Mouse (Mus musculus) adrenal gland, adult 8-10 months (tissue): ENCODE results near the gene Ivd. TPM values are rescaled to one million over a fixed set of nuclear protein-coding genes. Genes with fewer than 3 reads are reported as not detected.

Experiments
- DNase-seq: peaks from one replicate; pipeline ENCODE4 v3.0.0; 2022
- total RNA-seq, 4 experiments: library from RNA; stranded (reverse); gene quantifications; 2 replicates each; pipeline ENCODE4 v1.2.4; 2022

Ivd gene
- 100 to 1,000 TPM; 250 to 438 (median 309) TPM for total RNA-seq

DNA sequence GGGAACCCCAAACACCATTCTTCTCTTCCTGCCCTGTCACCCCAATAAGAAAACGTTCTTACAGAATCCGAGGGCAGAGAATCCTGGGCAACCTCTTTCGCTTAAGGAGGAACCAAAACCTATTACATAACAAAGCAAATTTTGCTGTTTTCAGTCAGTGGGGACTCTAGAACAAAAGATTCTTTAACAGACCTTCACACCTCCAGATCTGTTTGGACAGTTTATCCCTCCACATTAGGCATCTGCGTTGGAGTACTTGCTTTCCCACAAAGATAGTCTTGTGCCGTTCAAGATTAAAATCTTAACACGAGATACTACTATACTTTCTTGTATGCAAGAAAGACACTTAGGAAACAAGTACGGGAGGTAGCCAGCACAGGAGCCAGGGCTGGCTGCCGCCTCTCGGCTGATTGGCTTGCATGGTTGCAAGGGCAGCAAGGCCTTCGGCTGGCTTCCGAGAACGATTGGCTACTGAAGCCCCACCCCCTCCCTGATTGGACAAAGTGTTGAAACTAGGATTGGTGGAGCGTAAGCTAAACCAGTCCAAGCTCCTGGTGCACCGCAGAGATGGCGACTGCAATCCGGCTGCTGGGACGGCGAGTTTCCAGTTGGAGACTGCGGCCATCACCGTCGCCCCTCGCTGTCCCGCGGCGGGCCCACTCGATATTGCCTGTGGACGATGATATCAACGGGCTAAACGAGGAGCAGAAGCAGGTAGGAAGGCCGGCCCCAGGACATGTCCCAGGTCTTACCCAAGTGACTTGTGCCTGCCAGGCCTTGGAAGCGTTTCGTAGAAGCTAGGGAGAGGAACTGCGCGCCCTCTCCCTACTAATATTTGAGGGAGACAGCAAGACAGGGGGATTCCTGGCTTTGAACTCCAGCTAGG lies at the start of gene Ivd:
Ivd (plus strand) TSS at position 501 of the 886 bp plus-strand sequence.
- DNase-seq, result peak; percentile 92

DNA sequence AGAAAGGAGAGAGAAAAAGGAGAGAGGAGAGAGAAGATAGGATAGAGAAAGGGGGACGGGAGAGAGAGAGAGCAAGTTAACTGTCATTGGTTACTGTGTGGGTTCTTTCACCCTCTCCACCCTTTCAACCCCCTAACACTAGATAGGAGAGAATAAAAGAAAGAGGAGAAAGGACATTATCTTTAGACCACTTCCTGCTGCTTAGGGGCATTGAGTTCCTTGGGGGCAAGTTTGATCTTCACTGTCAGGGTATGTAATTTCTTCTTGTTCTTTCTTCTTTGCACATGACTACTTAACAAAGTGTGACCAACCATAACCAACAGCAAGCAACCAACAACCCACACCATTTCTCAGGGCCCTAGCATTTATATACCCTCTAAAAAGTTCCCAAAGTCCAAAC lies 49.0 kb upstream of the Ivd start:
- DNase-seq, result no peak

DNA sequence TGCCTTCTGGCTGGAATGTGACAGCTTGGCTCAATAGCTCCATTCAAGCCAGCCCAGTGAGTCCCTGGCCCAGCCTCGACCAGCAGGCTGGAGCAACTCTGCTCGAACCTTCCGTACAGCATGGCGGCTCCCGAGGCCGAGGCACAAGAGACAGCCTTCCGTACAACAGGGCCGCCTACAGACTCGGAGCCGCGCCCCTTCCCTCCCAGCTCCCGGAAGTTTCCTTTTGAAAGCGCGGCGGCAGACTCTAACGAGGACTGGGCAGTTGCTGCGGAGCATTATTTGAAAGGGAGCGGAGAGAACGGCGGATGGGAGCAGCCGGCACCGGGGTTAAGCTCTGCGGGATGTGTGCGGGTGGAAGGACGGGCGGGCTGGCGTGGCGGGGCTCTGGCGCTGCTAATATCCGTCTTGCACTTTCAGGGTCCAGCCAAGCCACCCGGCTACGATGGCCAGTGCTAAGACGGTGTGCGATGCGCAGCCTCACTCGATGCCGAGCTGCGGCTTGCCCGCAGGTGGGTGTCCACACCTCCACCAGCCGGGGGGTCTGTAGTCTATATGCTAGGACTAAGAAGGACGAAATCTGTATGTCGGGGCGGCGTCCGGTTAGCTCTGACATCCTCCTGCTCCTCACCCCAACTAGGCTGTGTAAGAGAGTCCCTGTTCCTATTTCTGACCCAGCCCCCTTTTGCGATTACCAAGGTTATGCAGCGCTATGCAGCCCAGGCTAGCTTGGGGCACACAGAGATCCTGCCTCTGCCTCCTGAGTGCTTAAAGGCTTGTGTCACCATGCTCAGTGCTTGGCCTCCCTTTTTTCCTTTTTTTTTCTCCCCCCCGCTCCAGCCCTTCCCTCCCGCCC lies 47.5 kb upstream of the Ivd start, which contains the start of gene Knstrn:
Knstrn (plus strand) TSS at position 23 of the 856 bp plus-strand sequence.
- DNase-seq, result peak; percentile 85

DNA sequence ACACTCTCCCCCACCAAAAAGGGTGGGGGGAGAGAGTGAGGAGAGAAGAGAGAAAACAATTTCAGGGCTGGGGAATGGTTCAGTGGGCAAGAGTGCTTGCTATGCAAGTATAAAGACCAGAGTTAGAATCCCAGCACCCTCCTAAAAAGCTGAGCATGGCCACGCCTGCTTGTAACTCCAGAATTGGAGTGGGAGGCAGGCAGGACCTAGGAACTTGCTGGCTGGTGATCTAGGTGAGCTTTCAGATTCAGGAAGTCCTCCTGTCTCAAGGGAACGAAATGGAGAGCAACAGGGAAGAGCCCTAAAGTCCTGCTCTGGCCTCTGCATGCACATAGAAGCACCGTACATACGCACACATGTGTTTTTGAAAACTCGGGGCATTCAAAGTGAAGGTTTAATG lies 39.0 kb upstream of the Ivd start:
- DNase-seq, result no peak

DNA sequence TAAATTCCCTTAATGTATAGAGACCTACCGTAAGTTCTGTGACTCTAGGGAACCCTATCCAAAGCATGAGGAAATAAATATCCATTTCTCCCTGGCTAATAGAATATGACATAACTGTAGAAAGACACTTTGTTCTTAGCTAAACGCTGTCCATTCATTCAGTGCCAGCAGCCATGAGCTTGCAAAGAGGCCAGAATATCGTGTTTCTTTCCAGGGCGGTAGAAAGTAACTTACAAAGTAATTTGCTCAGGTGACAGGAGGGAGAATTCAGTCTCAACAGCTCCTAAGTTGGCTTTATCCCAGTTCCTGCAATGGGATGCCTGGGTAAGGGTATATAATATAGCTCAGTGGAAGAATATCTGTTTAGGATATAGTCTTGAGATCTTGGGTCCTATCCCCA lies 37.4 kb upstream of the Ivd start:
- DNase-seq, result no peak

DNA sequence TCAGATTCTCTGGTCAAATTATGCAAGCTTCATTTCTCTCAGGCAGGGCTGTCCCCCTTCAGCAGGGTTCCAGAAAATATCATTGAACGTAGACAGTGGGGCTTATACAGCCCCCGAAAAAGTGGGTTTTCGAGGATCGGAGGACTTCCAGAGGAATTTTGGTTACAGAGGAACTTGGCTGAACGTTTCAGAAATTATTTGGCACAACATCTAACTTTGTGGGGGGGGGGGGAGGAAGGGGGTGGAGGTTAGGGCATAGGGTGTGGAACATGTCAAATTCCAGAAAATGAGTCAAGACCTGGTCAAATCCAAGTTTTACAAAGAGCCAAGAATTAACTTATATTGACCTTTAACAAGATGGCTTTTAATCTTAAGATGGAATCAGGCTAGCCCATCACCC lies 32.7 kb upstream of the Ivd start:
- no peak for DNase-seq

DNA sequence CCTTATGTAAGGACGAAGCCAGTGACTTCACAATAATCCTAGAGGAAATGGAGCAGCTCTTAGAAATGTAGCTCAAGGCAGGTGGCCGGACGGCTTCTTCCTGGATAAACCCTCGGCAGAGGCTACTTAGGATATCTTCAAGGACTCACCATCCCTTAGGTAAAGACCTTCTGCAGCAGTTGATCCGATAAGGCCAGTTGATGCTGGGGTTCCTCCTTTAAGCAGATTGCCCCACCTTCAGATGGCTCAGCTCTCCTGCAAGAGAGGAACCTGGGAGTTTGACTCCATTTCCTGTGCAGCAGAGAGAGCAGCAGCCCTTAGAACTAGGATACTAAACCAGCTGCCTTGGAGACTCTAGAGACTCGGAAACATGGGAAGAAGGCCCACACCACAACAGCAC lies 27.7 kb upstream of the Ivd start:
- no peak for DNase-seq

DNA sequence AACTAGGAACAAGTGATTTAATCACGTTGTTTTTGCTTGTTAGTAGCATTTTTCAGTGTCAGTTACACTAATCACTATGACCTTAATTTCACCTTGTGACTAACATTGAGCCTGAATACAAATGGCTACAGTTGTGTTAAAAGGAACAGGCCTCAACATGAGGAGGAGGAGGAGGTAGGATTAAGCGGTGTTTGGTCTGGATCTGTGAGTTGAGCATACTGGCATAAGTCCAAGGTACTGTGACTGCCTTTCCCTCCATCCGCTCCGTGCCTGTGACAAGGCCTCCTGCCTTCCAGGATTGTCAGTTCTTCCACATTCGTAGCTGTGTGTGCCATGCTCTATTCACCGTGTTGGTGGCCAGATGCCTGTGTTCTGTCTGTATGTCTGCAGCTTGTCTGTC lies 26.6 kb upstream of the Ivd start:
- DNase-seq, result no peak

DNA sequence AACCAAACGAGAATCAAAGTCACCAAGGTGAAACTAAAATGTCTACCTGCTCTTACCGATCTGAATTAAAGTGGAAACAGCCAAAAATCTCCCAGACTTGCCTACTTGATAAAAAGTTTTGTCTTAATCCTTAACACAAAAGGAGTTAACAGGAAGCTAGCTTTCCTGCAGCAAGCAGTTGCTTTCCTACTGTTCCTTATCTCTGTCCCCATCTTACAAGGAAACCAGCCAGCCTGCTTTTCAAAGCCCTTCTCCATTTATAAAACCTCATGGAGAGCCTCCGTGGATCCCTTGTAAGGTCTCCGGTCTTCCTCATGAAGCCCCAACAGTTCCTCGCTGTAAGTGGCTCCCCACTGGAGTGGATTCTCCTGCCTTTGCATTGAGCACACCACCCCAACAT lies 23.4 kb upstream of the Ivd start:
- DNase-seq, result no peak

DNA sequence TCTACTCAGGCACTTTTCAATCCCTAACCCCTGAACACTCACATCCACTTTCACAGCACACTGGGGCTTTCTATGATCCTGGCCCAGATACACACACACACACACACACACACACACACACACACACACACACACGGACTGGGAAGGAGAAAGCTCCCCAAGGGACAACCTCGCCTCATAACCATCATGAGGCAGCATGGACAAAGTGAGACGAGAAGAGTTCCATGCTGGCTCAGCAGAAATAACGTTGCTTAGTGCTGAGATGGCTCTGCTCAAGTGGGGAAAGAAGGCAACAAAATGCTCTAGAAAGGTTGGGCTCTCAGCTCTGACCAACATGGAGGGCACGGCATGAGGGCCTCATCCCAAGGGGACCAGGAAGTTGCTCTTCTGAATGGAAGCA lies 20.6 kb upstream of the Ivd start:
- DNase-seq, result no peak

DNA sequence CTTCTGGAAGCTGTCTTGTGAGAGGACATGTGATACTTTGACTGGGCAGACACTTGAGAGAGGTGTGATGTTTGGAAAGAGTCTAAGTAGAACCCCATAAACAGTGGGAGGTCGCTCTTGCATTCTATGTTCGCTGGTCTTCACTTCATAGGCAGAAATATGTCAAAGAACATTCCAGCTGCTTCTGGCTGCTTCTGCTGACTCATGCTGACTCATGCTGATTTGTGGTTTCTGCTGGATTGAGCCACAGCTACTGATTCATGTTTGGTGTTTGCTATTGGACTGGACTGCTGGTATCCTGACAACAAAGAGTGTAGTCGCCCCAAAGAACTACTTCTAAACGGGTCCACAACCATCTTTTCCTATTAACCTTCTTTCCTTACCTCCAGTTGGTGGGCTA lies 20.0 kb upstream of the Ivd start:
- DNase-seq, result peak; percentile 81

DNA sequence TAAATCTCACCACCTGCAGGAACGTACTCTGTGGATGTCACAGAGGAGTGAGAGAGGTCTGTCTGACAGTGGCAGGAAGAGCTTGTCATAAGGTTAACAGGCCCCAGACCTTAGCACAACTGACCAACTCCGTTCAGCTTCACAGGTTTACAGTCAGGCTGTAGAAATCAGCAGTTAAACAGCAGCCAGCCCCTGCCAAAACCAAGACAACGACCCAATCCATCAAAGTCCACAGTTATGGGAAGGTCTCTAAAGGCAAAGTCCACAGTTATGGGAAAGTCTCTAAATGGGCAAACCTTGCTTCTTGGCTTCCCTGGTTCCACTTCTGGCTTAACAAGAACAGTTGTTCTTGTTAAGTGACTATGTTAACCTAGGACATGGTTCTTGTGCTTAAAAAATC lies 17.3 kb upstream of the Ivd start:
- no peak for DNase-seq

DNA sequence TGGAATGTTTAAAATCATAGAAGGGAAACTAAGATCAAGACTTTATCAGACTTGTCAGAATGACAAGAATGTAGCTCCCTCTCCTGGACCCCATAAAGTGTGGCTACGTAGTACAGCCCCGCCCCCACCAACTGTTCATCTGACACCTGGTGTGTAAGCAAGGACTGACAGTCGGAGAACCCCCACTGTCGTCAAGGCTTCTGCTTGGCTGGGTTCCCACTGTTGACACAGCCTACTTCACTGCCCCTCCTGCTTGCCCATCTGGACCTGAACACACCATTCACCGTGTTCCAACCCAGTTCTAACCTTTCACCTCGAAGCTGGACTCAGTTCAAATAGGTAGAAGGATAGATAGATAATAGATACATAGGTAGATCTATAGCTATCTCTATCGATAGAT lies 15.5 kb upstream of the Ivd start:
- DNase-seq, result no peak

DNA sequence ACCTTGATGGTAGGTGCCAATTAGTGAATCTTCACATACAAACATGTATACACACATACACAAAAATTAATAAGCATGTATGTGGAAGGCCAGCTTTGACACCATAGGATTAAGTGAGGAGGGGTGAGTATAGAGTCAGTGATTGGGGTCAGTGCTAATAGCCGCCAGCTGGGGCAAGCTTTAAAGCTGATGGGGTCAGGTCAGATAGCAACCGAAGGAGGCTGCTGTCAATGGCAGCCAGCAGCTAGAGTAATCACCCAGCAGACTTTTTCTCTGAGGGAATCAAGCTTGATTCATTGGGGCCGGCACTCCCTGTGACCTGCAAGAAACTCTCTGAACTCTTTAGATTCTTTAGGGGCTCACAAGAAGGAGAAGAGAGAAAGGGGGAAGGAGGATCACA lies 10.0 kb upstream of the Ivd start:
- DNase-seq, result no peak

DNA sequence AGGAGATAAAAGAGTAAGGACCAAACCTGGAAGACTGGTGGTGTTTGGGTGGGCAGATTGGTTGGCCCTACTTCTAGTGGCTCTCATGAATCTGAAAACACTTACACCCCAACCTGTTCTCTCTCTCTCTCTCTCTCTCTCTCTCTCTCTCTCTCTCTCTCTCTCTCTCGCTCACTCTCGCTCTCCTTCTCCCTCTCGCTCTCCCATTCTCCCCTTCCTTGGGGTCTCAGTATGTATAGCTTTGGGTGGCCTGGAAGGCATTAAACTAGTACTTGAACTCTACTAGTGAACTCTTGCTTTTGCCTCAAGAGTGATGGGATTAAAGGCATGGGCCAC lies 554 bp downstream of the Ivd start:
- no peak for DNase-seq

DNA sequence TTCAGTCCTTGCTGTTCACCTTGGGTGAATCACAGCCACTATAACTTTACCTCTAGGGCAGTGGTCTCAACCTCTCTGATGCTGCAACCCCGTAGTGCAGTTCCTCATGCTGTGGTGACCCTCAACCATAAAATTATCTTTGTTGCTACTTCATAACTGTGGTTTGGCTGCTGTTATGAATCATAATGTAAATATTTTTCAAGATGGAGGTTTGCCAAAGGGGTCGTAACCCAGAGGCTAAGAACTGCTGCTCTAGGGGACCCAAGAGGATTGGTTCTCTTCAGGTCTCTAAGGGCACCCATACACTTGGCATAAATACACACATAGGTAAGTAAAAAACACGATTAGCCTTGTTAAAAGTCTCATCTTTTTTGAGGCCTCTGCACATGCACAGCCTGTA lies 8.8 kb downstream of the Ivd start:
- DNase-seq, result no peak

DNA sequence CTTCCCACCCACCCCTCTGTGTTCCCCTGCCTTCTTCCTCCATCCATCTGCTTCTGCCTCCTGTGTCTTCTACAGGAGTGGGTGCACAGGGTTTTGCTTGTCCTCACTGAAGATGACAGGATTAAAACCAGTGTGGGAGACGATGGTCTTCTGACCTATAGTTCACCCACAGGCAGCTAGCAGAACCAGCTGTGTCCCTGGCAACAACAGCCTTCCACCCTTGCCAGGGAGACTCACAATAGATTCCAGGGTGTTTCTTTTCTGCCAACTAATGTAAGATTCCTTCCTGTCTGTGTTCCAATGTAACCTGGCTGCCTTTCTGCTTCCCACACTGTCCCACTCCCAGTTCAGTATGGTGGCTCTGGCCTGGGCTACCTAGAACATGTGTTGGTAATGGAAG lies 9.3 kb downstream of the Ivd start:
- no peak for DNase-seq

DNA sequence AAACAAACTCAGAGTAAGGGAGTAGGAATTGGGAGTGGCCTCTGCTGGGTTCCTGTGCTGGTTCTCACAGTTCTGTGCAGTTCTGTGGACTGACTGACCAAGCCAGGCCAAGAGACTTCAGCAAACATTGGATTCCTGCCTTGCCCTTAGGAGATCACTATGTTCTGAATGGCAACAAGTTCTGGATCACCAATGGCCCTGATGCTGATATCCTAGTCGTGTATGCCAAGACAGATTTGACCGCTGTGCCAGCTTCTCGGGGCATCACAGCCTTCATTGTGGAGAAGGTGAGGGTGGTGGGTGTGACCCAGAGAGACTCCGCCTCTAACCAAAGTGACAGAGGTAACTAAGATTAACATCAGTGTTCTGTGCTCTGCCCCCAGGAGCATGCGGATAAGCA lies 11.3 kb downstream of the Ivd start:
- no peak for DNase-seq

DNA sequence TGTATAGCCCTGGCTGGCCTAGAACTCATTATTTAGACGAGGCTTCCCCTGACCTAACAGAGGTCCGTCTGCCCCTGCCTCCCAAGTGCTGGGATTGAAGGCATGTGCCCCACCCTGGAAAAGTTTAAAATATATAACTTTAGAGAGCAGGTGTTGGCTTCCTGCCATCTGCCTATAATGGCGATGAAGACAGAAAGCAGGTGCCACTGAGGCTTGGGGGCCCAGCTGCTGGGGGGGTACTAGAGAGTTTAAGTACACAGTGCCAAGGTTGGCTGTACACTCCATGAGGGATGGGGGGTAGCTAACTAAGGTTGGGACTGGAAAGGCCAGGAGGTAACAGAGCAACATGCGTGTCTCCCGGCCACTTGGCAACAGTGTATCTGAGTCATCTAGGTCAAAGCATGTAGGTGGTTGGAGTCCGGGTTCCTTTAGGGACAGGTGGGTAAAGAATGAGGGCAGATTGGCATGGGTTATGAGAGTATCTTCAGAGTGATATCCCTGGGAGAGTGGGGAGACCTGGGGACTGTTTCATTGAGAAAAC lies 12.2 kb downstream of the Ivd start:
- no peak for DNase-seq

DNA sequence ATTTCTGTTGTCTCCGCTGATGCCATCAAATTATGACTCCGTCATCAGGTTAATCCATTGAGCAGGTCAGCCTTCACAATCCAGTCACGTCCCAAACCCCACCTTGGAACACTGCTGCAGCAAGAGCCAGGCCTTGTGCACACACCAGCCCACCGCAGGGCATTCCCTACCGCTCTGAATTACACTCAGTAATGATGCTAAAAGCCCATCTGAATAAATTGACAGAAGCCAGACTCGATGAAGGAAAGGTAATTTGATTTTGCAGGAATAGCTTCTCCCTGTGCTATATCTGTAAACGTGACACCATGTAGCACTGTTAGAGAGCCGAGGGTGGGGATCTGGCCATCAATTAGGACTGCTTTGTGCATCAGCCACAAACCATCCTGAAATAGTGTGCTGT lies 13.6 kb downstream of the Ivd start:
- no peak for DNase-seq

DNA sequence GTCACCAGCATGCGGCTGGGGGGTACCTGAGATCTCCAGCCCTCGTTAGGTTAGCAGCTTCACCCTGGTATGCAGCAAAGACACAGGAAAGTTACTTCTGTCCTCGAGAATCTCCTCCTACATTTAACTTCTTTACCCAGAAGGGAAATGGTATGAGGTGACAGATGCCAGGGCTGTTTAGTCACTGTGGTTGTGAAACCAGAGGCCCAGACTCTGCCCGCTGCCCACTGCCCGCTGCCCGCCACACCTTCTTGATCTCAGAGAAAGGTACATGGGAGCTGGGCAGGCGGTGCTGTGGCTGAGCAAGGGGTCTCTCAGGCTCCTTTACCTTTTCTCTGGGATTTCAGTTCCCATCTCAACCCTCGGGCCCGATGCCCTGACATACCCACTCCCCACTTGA lies 14.7 kb downstream of the Ivd start:
- DNase-seq, result no peak

DNA sequence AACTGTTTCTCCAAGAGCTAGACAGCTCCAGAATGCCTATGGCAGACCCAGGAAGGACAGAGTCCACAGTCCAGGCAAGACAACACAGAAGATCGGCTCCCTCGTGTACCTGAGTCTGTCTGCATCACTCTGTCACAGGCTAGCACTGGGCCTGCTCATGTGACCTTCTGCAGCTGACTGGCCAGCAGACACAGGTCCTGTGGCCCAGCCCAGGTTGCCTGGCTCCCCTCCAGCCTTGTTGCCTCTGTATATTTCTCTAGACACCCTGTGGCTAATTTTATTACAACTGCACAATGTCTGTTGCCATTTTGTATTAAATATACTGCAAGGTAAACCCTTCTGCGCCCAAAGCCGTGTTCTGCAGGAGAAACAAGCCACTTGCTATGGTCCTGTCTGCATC lies 19.3 kb downstream of the Ivd start:
- DNase-seq, result no peak

DNA sequence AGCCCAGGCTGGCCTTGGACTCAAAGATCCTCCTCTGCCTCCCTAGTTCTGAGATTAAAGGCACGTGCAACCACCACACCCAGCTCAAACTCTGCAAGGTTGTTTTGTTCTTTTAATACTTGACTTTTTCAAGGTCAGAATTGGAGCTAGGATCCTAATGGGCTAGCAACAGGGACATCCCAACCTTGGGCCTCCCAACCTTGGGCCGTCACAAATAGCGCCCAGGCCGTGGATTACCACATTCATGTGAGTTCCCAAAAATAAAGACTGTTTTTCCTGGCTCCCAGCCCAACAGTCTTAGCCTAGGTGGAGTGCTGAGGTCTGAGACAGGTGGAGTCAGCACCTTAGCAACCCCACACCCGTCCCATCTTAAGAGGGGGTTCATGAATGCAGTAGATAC lies 20.2 kb downstream of the Ivd start:
- no peak for DNase-seq
